Mouse (Mus musculus): ENCODE measurements around the gene Smim24.

The Smim24 gene

DNA sequence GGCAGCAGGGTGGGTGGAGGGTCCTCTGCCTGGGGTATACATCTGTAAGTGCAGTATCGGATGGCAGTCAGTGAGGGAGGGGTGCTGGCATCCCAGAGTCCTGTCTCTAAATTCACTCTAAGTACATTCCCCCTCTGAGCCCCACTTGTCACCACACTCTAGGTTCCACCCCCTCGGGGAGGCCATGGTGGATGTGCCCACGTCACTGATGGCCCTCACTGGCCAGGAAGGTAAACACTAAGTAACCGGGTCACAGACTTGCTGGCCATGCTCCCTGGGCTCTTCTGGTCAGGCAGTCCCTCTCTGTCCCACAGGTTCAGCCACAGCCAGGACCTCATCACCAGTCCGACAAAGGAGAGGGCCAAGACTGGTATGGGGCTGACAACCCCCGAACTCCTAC is 29.3 kb downstream of the Smim24 start:
- DNase-seq (ENCODE audit: low spot score in 2 of 2), result peak; percentile 3 to 8

GRCm38 (mm10) chr10:81422661-81423217 is 29.9 kb downstream of the Smim24 start:
- DNase-seq (ENCODE audit: low spot score in 2 of 2), result peak; percentile 2 to 3

- peak; percentile 2 to 4 for DNase-seq (ENCODE audit: low spot score in 2 of 2)
Observed at GRCm38 (mm10) chr10:81423476-81424245, 30.8 kb downstream of the Smim24 start.

DNA sequence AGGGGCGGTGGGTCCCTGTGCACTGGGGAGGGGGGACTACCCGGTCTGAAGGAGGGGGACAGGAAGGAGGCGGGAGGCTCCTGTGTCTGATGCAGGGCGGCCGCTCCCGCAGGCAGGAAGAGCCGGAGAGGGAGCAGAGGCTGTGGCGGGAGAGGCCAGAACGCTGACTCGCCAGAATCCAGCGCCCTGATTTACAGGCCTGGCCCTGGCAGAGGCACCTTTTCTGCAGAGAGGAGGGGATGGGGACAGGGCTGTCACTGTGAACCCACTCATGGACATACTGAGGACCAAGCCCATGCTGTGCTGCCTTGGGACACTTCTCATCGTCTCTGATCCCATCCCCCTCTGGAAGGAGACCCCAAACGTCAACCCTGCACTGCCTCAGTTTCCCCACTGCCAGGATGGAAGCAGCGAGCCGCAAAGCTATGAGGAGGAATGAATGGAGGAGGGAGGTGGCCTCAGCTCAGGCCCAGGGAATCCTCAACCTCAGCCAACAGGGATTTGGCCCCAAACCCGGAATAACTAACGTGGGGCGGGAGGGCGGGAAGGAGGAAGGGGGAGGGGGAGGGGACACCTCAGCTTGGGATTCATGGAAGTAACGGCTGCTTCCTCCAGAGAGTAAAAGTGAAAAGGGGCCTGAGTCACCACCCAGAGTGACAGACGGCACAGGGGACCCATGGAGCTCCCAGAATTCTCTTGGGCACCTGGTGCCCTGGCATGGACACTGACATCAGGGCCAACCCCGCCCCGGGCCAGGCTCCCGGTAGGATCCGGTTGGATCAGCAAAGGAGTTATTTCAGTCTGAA is 31.6 kb downstream of the Smim24 start:
- DNase-seq (ENCODE audit: low spot score in 2 of 2), result peak; percentile 12 to 17

DNA sequence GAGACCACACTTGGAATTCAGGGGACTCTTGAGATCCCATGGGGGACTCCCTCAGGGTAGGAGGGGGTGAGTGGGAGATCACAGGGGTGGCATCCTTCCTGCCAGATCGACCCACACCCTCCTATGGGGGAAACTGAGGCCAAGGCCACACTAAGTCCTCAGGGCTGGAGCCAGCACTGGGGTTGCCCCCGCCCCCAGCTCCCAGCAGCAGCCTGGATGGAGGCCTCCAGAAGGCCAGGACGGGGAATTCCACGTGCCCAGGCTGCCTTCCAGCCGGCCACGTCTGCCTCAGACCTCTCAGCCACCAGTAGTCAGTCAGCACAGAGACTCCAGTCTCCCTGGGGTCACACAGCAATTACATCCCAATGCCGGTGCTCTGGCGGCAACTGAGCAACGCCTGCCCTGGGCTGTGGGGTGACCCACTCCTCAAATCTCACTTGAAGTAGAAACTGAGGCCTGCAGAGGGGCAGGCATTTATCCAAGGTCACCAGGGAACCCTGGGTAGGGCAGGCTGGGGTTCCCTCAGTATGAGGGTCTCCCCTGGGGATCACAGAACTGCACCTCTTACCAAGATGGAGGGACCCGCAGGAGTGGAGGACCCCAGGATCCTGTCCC is 32.5 kb downstream of the Smim24 start:
- peak; percentile 8 to 18 for DNase-seq (ENCODE audit: low spot score in 2 of 2)

DNA sequence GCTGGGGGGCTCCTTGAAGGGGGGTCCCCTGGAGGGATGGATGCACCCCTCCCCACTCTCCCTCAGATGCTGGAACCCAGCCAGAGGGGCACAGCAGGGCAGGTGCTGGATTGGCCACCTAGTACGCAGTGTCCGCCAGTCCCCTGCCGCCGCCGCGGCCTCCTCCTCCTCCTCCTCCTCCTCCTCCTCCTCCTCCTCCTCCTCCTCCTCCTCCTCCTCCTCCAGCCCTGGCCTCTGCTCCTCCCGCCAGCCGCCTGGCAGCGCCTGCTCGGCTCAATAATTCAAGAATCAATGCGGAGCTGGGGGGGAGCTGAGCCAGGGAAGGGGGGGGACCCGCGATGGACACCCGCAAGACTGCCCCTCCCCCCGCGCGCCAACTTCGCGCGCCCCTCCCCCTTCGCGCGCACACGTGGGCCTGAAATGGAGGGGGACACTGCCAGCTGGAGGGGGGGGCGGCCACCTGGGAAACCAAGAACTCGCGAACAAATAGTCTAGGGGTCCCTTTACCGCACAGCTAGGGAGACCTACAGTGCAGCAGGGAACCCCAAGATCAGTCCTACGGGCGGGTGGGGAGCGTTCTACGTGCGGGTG is 33.3 kb downstream of the Smim24 start:
- peak; percentile 8 for DNase-seq (ENCODE audit: low spot score in 2 of 2)

GRCm38 (mm10) chr10:81426897-81427296 is 34.0 kb downstream of the Smim24 start:
- peak; percentile 31 to 34 for DNase-seq (ENCODE audit: low spot score in 2 of 2)

- peak in 1 of 2 experiments; percentile 3 for DNase-seq (ENCODE audit: low spot score in 2 of 2)
Observed at GRCm38 (mm10) chr10:81427327-81427726, 34.5 kb downstream of the Smim24 start.

- peak; percentile 11 to 22 for DNase-seq (ENCODE audit: low spot score in 2 of 2)
Observed at GRCm38 (mm10) chr10:81427804-81428506, 35.1 kb downstream of the Smim24 start.

DNA sequence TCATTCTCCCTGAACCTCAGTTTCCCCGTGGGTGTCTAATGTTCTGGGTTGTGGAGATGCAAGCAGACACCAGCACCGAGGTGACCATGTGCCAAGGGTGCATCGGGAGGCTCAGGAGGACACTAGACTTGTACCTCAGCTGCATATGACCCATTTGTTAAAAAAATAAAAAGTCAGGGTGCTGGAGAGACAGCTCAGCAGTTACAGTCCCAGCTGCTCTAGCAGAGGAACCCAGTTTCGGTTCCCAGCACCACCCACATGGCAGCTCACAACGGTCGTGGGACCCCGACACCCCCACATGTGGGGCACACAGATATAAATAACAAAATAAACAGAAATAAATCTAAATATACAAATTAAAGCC is 35.6 kb downstream of the Smim24 start:
- peak in 1 of 2 experiments; percentile 4 for DNase-seq (ENCODE audit: low spot score in 2 of 2)

GRCm38 (mm10) chr10:81429092-81429491 is 36.2 kb downstream of the Smim24 start:
- peak; percentile 9 to 14 for DNase-seq (ENCODE audit: low spot score in 2 of 2)

- peak; percentile 66 to 67 for DNase-seq (ENCODE audit: low spot score in 2 of 2)
Observed at GRCm38 (mm10) chr10:81429605-81430061, 36.8 kb downstream of the Smim24 start.

- DNase-seq (ENCODE audit: low spot score in 2 of 2), result peak; percentile 56 to 74
Observed at GRCm38 (mm10) chr10:81430141-81430830, 37.4 kb downstream of the Smim24 start.

DNA sequence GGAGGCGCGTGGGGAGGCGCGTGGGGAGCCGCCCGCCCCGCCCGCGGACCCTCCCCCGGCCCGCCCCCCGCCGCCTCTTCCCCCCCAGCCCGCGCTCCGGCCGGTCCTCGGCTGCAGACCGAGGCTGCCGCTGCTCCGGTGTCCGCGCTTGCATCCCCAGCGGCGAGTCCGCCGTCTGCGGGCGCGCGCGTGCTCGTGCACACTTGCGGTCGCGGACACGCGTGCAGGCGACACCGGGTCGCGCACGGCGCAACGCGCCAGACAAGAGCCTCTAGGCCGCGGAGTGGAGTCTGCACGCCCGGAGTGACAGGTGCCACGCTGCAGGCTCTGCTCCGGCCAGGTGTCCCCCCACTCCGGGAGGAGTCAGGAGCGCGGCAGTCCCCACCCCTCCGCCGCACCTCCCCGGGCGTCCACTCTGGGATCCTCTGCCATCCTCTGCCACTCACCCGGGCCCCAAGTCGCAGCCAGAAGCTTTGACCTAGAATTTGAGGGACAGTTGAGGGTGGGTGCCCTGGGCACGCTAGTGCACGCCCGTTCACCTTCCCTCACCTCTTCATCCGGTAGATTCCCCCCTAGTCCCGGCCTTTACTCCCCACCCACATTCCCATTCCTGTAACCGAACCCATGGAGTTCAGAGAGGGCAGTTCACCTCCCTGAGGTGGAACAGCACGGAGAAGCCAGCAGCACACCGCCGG is 38.1 kb downstream of the Smim24 start:
- DNase-seq (ENCODE audit: low spot score in 2 of 2), result peak; percentile 60 to 64

DNA sequence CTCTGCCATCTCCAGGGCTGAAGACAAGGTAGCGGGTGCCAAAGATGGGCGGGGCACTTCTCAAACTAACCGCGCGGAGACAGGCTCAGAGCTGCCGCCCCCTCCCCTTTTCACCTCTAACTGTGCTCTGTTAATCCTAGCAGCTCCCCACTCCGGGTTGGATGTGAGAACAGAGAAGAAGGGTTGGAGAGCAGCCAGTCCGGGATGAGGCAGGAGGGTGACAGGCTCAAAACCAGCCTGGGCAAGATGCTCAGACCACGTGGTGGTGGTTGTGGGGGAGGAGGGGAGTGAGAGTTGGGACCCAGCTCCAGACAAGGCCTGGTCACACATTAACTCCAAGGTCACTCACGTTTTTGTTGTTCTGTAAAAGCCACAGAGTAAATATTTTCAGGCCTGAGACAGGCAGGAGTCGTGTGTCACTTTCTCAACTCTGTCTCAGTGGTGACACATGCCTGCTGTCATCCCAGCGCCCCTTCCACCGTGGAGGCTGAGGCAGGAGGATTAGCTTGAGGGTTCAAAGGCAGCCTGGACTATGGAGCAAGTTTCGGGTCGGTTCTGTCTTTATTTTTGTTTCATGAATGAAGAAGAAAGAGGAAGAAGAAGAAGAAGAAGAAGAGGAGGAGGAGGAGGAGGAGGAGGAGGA is 38.8 kb downstream of the Smim24 start:
- peak; percentile 35 to 57 for DNase-seq (ENCODE audit: low spot score in 2 of 2)

- DNase-seq (ENCODE audit: low spot score in 2 of 2), result peak in 1 of 2 experiments; percentile 18
Observed at GRCm38 (mm10) chr10:81432169-81432867, 39.5 kb downstream of the Smim24 start.

DNA sequence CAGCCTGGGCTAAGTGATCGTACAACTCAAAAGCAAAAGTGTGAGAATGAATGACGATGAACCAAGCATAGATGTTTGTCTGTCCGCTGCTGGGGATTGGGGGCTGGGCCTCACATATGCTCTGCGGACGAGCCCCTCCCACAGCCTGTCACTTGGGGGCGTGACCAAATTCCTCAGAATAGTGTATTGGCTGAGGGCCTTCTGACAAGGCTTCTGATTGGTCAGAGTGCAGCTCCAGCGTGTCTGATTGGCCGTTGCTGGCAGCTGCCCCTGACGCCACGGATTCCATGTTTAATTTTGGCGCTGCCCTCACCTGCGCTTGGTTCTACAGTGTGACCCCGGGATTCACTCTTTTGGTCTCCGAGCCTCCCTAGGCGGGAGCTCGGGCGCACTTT is 40.0 kb downstream of the Smim24 start:
- peak; percentile 90 to 93 for DNase-seq (ENCODE audit: low spot score in 2 of 2)

- DNase-seq (ENCODE audit: low spot score in 2 of 2), result peak; percentile 12 to 41
Observed at GRCm38 (mm10) chr10:81433541-81434289, 40.9 kb downstream of the Smim24 start.

Measured in frontal cortex, postnatal 14 days (tissue).